Mouse (Mus musculus) spleen, adult 18-20 months (tissue): ENCODE data around the gene Sbf2.
"Not testable (repeated sequence)": the region's sequence is repeated elsewhere in the genome, so short reads cannot be mapped to it uniquely, and the experiment has no call there.

Source experiments
- DNase-seq, 2 experiments: peaks; one replicate each; pipeline ENCODE4 v3.0.0; 2022; ENCODE audit warnings: mixed read lengths in 2 of 2

Sbf2 gene

DNA sequence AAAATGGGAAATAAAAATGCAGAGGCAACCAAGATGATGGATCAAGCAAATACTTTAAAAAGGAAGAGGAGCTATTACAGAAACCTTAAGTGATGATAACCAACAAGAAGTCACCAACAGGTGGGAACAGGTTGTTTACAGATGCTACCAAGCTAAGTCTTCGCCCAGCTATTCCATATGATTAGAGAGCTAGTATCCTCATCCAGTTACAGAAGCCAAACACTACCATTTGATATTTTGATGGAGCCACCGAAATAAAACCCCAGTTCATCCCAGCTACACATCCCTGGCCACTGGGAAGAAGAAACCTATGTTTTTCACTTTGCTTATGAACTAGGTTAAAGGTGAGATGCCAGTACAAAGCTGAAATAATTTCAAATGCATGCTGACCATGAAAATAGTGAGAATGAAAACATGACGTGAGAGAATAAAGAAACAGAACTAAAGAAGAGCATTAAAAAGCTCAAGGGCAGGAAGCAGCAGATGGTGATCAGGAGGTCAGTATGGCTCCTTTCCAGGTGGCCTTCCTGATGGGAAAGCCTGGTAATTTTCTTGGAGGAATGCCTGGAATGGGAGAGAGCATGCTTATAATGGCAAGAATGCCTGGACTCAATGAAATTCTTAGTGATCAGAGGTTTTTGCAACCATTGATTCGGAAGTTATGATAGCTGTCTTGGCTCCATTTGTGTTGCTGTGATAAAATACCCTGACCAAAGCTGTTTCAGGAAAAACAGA is 48.7 kb downstream of the Sbf2 start:
- no peak for DNase-seq

DNA sequence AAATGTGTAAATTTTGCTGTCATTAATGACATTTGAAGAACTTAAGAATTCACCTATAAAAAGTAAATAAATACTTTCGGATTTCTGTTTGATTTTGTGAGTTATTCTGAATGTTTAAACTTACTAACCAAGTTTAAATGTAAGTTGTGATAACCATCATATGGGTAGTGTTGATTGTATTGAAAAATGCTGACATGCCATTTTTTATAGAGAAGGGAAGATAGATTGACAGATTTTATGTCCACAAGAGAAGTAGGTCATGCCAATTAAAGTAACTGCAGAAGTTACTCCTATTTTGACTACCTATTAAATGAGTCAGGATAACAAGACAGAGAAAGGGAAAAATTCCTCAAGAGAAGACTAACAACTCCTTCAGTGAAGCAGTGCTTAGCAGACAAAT is 53.1 kb downstream of the Sbf2 start:
- DNase-seq = no peak

DNA sequence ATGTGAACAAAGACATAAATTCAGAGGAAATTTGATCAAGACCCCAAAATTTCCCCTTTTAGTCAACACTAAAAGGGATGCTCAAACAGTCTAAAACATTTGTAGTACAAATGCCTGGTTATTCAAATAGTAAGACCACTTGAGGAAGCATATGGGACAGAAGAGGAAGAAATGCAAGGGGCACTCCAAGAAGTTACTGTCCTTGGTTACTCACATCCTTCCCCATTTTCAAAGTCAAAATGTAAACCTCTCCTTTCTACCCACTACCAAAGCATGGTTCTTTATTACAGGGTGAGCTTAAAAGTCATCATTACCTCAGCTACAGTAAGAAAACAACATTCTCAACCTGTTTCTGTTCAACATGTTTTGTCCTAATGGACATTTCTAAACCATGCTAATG is 57.7 kb downstream of the Sbf2 start:
- no peak for DNase-seq

DNA sequence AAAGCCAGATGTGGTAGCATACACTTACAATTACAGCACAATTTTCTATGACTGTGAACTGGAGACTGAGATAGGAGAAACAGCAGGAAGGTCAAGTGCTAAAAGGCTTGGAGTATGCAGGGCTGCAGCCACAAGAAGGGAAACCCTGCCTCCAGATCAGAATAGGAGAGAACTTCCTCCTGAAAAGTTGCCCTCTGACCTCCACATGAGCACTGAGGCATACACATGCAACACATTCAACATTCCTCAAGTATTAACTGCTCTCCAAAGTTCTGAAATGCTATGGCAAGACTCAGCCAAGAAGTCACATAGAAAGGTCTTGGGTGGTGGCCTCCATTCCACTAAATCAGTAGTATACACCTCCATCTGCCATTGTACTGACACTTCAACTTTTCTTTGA is 58.5 kb downstream of the Sbf2 start:
- no peak for DNase-seq

DNA sequence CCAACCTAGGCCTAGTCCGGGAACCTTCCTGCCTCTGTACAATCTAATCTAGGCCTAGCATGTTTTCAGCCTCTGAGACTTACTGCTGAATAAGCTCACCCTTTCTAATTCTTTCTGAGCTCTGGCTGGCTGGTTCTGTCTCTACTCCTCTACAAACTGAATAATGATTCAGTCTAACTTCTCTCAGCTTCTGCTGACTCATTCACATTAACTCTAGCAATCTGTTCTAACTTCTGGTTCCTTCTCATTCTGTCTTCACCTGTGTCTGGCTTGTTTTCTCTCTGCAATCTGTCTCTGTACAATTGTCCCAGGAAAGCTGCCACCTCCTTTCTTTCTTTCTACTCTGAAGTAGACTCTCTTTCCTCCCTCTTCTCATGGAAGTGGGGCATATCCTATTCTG is 59.5 kb downstream of the Sbf2 start:
- no peak for DNase-seq

DNA sequence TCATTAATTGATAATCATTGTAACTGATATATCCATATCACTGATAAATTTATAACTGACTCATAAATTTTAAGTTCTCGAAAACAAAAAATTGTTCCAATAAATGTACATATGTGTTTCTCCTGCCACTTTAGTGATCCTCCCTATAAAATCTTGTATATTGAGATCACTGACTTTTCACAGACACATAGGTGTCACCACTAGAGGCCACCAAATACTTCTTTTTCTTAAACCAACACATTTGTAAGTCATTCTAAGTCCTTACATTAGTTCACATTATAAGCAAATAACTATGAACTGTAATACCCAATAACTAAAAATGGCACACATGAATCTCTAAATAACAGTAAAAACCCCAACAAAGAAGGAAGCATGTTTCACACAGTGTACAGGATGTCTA is 66.5 kb downstream of the Sbf2 start:
- no peak for DNase-seq

DNA sequence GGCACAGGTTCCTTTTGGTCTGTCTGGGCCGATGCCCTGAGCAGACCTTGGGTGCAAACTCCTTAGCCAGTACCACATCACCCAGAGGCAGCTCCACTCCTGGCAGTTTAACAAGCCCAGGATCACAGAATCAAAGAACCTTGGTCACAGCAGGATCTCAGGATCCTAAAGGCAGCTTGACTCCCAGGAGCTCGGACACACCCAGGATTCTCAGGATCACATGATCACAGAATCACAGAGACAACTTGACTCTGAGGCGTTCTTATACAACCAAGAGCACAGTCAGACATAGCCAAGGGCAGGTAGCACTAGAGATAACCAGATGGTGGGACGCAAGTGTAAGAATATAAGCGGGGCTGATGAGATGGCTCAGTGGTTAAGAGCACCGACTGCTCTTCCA is 71.4 kb downstream of the Sbf2 start:
- no peak for DNase-seq

DNA sequence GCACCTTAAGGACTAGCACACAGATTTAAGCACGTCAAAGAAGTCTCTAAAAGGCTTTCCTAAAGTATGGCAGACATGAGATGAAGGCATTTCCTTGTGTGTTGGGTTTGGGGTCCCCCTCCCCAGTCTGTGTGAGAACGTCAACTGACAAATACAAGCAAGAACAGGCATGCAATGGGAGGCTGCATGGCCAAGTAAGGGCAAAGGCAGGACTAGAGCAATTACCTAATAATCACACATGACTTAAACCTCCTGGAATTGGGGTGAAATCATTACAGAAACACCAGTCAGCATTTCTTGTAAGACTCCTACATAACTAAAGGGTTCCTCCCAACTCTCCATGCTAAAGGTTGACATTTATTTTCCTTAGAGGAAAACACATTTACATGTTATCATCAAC is 75.5 kb downstream of the Sbf2 start:
- DNase-seq = no peak

DNA sequence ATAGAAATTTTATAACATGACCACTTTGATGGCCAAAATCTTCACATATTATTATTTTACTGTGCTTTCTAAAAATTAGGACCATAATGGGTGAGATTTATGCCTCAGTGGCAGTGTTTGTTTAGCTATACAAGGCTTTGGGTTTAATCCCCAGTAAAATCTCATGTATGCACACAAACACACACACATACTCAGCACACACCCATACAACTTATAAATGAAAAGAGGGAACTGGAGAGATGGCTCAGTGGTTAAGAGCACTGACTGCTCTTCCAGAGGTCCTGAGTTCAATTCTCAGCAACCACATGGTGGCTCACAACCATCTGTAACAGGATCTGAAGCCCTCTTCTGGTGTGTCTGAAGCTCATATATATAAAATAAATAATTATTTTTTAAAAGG is 84.4 kb downstream of the Sbf2 start:
- not testable (repeated sequence) for DNase-seq

DNA sequence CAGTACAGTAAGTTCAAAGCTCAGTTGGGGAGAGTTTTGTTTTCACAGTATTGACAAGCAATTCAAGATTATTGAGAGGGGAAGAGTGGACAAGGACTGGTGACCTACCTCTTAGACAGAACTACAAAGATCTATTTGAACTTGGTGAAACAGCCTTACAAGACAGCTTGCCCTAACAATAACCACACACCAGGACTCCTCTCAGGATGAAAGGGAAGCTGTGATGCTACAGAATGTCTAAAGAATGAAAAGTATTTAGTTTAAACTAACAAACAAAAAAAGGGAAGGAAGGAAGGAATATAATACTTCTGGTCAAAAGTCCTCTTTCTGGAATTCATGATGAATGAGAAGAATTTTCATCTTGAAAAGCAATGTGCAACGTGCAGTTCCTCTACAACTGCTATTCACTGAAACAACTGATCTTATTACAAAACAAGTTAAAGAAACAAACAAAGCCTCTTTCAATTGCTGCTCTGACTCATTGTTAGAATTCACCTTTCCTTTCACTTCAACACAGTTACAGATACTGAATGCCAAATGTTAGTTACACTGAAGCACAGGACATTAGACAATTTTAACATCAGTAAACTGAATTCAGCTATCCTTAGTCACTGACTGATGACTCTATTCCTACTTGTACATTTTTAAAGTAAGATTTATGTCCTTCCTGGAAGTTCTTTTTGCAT is 89.5 kb downstream of the Sbf2 start:
- no peak for DNase-seq

DNA sequence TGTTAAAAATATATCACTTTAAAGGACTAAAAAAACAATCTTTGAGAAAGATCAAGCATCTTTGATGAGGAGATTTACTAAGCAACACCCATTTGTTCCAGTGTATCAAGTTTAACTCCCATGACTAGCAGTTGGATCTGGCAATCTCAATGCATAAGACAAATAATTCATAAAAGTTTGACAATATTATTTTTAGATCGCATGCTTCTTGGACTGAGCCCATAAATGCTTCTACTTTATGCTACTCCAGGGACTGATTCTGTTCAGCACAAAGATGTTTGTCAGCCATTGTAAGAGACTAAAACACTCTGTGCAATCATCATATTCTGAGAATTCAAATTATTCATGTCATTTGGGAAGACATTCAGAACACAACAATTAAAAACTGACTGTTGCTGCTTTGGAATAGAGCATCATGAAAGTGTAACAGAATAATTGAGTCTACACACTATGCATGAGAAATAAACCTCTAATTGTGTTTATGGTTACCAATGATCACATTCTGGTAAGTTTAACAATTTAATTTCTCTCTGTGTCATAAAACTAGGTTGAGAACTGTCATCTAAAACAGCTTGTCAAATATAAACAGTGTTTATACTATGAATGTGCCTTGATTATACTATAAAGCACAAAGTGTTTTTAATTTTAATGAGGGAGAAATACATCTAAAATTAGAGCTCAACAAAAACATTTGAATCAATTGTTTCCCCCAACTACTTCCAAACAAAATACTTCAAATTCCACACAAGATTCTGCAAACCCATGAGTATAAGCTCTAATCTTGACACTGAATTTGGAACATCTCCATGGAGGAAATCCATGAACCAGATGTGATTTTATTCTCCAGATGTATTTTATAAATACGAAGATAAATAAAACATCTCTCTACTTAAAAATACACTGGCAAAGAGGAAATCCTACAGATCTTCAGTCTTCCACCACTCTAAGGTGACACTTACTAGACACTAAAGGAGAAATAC is 98.2 kb downstream of the Sbf2 start:
- no peak for DNase-seq

DNA sequence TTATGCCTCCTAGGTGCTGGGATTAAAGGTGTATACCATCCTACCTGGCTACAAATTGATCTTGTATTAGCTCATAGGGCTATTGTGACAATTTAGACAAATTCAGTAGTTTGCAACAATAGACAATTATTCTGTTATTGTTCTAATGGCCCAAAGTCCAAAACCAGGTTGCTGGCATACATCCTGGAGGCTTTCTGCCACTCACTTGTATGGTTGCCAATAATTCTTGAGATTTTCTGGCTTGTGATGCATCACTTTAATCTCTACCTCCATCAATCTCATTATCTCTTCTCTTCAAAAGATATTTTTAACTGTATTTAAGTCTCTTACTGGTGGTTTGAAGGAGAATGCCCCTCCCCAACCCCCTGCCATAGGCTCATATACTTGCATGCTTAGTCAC is 100.6 kb downstream of the Sbf2 start:
- DNase-seq = no peak

DNA sequence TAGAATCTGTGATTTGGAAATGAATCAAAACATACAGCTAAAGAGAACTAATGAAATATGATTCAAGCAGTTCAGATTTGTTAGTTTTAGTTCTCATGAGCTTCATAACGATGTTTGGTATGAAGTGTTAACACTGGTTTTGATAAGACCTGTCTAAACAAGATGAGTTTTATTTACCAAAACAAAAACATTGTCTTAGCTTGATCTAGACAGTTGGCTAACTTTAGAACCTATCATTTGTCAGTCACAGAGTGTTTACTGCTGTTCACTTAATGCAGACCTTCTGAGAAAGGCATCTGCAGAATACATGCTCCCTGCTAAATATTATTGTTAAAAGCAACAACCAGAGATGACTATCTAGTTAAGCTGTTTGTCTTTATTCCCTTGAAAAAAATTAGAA is 116.1 kb downstream of the Sbf2 start:
- DNase-seq = no peak

DNA sequence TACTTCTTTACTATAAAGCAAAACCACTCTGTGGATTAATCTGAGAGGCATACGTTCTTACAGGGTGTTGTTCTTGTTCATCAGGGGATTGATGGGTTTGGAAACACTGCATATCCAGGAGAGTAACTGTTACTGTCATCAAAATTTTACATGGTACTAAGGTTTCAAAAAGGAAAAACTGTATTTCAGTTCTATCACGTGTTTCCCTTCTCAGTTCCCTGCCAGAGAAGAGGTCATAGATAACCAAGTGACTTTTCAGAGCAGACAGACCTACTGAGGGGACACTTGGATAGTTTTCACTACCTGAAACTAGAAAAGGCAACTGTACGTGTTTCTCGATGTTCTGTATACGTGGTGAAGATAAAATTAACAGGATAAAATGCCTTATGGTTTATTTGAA is 123.7 kb downstream of the Sbf2 start:
- no peak for DNase-seq

DNA sequence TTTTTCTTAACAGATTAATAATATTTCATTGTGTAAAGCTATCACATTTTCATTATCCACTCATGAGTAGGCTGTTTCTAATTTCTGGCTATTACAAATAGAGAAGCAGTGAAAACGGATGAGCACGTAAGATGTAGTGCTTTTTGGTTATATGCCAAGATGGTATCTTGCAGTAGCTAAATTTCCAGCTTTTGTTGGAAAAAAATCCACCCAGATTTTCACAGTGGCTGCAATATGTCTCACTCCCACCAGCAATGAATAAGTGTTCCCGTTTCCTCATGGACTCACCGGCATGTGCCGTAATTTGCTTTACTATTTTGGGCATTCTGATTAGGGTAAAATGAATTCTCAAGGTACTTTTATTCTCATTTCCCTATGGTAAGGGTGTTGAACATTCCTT is 129.7 kb downstream of the Sbf2 start:
- DNase-seq = no peak

DNA sequence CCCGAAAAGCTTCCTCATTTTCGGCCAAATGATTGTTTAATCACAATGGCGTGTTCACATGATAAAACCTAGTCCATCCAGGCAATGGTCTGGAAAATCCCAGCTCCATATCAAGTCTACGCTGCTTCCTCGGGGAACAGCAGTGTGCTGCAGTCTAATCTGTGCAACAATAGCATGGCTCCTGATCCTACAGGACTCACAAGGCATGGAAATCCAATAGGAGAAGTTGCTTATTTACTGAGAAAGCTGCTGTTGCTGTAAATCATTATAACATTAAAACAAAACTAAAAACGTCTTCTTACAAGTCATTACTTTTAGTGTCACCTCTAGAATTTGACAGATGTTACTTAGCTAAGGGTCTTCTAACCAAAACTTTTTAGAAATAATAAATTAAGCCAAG is 143.7 kb downstream of the Sbf2 start:
- no peak for DNase-seq

DNA sequence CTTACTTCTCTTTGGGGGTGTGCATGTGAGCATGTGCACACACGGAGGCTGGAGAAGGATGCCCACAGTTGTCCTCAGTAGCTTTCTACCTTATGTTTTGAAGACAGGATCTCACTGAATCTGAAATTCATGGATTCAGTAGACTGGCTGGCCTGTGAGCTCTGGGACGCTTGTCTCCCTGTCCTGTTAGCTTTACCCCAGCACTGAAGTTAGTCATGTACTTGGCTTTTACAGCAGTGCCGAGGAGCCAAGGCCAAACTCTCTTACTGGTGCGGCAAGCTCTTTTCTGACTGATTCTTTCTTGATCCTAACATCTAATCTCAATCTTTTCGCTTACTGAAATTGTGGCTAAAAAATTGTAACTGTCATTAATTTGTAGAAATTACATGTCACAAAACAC is 151.3 kb downstream of the Sbf2 start:
- no peak for DNase-seq

DNA sequence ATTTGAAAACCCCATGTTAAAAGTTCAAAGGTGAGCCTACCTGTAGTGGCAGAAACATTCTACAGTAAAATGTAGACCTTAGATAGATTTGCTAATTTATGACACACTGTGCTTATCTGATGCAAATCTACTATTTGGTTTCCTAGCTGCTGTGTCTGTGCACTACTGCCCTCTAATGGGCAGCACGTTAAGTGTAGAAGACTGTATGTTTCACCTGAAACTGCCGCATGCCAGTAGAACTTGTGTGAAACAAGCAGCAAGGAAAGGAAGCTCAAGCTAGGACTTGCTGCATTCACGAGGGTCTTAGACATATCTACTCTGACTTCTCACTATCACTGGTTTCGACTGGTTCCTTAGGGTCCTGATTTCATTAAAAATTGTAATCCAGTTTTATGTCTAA is 182.4 kb downstream of the Sbf2 start:
- peak; percentile 10 to 55 for DNase-seq

DNA sequence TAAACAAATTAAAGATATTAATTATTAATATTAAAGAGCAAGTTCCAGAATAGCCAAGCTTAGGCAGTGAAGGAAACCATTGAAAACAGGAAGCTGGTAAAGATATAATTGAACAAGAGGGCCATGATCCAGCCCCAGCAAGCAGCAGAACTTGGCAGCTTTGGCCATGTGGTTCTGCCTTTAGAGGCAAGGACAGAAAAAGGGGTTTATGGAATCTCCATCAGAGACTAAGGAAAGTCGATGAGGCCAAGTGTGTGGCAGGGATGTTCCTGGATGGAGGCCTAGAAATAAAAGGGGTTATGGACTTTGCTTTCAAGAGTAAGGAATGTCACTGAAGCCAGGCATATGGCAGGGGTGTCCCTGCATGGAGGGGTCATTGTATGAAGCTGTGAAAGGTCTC is 198.4 kb downstream of the Sbf2 start:
- no peak for DNase-seq

DNA sequence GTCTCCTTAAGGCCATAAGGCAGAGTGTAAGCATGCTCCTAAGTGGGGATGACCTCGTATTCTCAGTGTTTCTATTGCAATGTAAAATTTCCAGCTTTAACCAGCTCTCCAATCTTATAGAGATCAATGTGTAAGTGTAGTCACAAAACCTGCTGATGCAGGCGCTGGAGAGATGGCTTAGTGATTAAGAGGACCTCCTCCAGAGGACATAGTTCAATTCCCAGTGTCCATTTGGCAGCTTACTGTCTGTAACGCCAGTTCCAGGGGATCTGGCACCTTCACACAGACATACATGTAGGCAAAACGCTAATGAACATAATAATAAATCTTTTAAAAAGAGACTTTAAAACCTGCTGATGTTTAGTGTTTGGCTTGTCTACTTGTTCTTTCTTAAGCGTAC is 200.4 kb downstream of the Sbf2 start:
- DNase-seq = no peak

DNA sequence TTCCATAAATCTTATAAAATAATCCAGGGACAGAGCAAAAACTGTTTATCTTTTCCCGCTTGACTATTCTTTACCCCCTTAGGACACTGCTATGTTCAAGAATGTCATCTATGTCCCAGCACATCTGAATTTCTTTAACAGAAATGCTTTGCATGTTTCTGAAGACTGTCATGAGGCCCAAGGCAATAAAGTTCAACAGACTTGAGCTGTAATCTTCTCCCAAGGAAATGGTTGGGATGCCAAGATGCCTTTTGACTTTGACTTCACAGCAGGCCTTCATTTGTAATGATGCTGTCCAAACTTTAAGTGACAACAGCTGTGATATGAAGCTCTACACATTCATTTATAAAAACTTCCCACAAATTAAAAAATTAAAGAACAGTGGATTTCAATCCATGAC is 212.6 kb downstream of the Sbf2 start:
- DNase-seq = no peak

DNA sequence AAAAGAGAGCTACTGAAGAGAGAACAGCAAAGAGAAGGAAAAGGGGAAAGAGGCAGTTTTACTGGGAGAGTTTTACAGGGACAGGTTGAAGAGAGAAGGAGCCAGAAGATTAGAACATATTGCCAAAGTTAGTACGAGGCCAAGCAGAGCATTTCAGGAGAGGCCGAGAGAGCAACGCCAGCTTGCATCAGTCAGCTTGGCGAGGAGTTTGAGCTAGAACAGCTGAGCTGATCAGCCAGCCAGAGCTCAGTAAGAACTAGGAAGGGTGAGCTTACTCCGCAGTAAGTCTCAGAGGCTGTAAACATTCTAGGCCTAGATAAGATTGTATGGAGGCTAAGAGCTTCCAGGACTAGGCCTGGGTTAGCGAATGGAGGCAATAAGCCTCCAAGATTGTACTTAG is 222.1 kb downstream of the Sbf2 start:
- no peak for DNase-seq

DNA sequence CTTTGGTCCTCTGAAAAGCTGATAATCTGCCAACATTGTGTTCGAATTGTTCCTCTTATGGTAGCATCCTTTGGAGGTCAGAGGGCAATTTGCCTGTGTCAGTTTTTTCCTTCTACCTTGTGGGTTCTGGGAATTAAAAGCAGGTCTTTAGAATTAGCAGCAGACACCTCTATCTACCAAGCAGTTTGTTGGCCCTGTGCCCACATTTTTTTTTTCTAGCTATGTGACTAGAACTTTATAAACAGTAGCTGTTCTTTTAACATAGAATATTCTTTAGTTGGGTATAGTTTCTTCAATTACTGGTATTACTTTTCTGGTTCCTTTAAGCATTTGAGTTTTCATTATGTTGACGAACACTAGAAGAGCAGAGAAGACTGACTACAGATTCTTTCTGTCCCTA is 223.1 kb downstream of the Sbf2 start:
- no peak for DNase-seq

DNA sequence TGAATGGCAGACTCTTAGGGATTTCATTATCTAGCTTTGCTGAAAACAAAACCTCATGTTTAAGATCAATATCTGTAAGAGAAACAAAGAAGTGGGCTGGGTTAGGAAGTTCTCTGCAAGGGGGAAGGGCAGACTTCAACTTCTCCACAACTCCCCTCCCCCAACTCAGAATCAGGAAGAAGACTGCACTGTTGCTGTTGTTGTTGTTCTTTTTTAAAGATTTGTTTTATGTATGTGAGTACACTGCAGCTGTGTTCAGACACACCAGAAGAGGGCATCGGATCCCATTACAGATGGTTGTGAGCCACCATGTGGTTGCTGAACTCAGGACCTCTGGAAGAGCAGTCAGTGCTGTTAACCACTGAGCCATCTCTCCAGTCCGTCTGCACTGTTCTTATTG is 225.8 kb downstream of the Sbf2 start:
- not testable (repeated sequence) for DNase-seq
